Mouse (Mus musculus) heart, postnatal 14 days (tissue): ENCODE measurements around the gene Baz1b. TPM values are rescaled to one million over a fixed set of nuclear protein-coding genes. Genes with fewer than 3 reads are reported as not detected.

Experiments used
- DNase-seq, 2 experiments: peaks; one replicate each; pipeline ENCODE4 v3.0.0; 2021 to 2022
- intact Hi-C: fragments of 180-260 bp; cut with DNase I; formaldehyde crosslinking; loops from one replicate; pipeline ENCODE4 v1.15.1; 2025
- microRNA-seq, 2 experiments: library from miRNA; unstranded; fragments of <30 nt; microRNA quantifications; one replicate each; pipeline ENCODE4 v1.2.0; 2021 to 2022
- total RNA-seq, 2 experiments: library from RNA; stranded (reverse); gene quantifications; 2 replicates each; pipeline ENCODE4 v1.2.3; 2021

Gene Baz1b
- total RNA-seq, 2 experiments from 2014 or later = 43.1 to 44.9 TPM

DNA sequence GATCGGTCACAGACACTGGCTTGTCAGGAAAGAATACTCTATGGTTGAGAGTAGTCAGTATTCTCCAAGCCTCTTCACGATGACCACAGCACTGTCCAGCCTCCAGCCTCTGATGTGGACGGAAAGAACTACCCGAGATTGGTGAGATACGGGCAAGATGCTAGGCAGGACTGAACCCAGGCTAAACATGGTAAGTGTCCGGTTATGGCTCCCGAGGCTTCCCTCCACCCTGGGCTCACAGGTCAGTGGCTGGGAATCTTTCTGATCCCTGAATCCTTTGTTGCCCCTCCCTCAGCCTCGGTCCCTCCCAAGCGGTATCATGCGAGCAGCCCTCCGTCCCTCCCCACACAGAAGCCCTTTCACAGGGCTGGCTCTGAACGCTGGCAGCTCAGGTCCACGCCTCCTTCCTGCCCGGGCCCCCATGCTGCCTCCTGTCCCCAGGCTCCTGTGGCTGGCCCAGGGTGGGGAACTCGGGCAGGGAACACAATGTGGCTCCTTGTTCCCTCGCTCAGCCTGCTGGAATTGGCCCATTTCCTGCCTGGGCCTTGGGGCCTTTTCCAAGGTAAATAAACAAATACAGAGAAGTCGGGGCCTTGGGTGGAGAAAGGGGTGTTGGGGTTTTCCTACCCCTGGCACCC, 76.9 kb downstream of the Baz1b start:
- peak; percentile 55 to 57 for DNase-seq
- intact Hi-C loops = no loop called here

DNA sequence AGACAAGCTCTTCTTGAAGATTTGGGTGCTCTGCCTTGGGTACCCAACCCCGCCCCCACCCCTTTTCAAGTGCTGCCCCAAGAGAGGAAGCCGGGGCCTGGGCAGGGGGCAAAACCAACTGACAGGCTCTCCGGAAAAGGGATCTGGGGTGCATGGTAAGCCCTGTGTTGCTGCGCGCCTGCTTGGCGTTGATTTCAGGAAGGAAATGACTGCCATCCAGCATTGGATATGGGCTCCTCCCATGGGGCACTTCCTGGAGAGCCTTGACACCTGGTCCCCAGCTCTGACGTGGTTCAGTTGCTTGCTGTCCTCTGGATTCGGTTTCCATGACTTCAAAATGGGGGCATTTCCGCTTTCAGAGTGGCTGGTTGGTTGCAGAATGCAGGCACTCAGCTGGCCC, 77.5 kb downstream of the Baz1b start:
- intact Hi-C loops = no loop called here
- DNase-seq = peak in 1 of 2 experiments; percentile 13

DNA sequence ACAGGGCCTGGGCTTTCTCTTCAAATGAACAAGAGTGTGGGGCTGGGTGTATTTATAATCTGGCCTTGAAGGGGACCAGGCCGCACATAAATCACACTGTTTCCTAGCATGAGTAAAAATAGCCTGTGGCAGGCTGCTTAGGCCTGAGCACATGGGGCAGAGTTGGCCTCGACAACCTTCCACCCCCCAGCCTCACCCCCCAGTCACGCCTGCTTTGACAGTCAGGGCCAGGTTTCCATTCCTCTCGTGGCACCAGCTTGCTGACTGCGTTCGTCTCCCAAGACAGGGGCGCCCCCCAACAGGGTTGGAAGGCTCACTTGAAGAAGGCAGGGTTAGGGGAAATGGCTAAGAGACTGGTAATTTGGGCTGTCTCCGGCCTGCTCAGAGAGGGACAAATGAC, 82.4 kb downstream of the Baz1b start:
- intact Hi-C loops = no loop called here
- no peak for DNase-seq

DNA sequence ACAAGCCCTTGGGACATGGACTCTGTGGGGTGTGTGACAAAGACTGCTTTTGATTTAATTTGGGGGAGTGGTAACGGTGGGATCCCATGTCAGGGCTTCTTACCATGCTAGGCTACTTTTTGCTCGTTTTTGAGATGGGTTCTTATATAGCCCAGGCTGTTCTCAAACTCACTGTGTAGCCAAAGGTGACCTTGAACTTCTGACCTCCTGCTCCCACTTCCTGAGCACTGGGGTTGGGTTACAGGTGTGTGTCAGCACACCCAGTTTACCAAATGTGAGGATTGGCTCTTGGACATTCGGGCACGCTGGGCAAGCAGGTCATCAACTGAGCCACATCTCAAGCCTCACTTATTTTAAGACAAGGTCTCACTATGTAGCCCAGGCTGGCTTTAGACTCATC, 83.3 kb downstream of the Baz1b start:
- intact Hi-C loops = no loop called here
- no peak for DNase-seq

DNA sequence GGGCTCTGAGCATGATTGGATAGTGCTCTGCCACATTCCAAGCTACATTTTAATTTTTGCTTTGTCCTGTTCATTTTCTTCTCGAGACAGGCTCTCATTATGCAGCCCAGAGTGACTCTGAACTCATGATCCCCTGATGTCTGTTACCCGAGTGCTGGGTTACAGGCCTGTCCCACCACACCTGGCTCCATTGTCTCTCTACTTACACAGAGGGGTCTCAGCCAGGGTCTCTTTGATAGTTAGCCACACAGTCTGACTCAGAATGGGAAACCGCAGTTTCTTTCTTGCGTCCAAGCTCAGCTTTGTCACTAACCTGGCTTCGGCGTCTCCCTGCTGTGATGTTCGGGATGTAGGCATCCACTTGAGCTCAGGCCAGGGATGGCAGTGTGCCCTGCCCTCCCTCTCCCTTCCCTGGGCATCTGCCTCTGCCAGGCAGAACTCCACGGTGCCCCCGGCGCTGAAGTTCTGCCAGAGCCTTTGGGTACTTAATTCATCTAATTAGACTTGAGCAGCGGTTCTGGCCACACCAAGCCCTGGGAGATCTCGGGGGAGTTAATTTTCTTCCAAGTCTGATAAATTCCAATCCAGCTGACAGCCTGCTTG, 84.6 kb downstream of the Baz1b start:
- peak; percentile 51 to 58 for DNase-seq
- intact Hi-C loops = no loop called here

DNA sequence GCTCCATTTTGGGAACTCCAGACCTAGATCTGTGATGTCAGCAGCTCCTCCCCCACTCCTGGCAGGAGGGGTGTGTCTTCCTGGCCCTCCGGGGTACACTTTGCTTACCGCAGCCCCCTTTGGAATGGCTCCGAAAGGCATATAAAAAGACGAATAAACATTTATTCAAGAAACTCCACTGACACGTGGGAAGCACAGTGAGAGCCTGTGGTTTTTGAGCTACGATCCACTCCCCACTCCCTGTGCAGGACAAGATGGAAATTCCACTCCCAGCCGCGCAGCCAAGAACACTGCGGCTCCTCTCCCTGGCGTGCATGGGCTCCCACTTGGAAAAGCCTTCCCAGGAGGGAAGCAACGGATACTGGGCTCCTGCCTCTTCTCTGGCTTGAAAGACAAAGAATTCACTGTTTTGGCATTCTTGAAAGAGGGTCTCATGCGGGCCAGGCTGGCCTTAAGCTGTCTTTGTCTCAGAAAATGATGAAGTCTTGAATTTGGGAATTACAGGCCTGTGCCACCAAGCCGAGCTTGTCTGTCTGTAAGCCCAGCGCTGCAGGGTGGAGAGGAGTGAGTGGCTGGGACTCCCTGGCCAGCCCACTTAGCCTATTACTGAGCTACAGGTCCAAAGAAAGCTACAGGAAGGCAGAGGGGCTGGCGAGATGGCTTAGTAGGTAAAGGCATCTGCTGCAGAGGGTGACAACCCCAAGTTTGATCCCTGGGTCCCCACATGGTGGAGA, 87.8 kb downstream of the Baz1b start:
- intact Hi-C loops = no loop called here
- DNase-seq = peak in 1 of 2 experiments; percentile 14

DNA sequence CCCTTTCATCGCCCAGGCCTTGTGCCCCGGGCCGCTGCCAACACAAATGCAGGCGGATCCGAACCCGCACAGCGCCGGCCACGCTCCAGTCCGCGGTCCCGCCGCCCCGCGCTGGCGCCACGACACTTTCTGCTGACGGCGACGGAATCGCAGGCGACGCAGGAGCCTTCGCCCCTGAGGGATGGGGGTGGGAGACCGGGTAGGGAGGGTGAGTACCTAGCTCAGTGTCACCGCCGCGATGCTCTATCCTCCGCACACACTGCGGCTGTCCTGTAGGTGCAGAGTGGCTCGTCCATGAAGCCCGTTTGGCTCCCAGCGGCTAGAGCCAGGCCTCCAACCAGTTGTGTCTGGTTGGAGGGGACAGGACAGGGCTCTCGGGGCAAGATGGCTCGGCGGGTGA, 89.5 kb downstream of the Baz1b start:
- no peak for DNase-seq

DNA sequence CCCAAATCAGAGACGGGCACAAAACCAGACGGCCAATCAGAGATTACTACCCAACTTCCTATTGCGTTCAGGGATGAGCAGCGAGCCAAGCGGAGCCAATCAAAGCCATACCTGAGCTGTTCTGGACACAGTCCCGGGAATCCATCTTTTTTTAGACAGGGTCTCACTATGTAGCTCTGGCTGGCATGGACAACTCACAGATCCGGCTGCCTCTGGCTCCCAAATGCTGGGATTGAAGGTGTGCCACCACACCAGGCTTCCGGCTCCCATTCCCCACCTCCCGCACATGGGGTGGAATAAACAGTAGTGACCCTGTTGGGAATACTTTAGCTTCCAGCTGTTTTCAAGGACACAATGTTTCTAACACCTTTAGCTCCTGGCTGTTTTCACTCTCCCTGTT, 93.2 kb downstream of the Baz1b start:
- intact Hi-C loops = loop anchor here (5.0 kb wide), 1 partner anchor 263 kb away; no protein-coding TSS in a partner anchor
- peak in 1 of 2 experiments; percentile 33 for DNase-seq

More for the DNA sequence above, 89.5 kb downstream of the Baz1b start:
- intact Hi-C loops = no loop called here

DNA sequence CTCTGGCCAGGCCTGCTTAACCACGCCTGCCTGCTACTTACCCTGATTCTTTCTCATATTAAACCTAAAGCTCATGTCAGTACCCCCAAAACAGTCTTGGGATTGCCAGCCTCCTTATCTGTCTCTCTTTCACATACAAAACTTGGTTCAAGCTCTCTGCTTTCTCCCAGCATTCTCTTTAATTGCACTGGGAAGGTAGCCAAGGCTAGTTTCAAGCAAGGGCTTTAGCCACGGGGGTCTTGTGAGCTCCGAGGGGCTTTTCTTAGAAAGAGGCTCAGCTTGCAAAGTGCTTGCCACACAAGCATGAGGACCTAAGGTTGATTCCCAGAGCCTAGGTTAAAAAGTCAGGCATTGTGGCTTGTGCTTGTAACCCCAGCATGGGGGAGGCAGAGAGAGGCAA, 98.1 kb downstream of the Baz1b start:
- intact Hi-C loops = loop anchor here (5.0 kb wide), 1 partner anchor 168 kb away; no protein-coding TSS in a partner anchor
- DNase-seq = no peak

DNA sequence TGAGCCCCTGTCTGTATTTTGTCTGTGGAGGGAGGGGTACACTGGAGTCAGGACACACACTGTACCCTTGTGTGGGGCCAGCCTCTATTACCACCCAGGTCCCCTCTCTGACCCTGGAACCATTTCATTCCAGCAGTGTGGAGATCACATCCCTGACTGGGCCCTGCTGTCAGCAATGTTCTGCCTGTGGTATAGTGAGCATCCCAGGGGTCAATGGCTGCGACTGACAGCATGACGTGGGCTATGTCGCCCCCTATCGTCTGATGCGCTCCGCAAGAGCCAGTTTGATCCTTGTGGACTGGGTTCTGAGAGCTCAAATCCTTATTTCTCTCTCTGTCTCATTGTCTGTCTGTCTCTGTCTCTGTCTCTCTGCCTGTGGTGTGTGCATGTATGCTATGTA, 99.1 kb downstream of the Baz1b start:
- peak; percentile 83 to 91 for DNase-seq
- intact Hi-C loops = loop anchor here (1.0 to 5.0 kb wide), 2 partner anchors 50 to 169 kb away; no protein-coding TSS in a partner anchor

DNA sequence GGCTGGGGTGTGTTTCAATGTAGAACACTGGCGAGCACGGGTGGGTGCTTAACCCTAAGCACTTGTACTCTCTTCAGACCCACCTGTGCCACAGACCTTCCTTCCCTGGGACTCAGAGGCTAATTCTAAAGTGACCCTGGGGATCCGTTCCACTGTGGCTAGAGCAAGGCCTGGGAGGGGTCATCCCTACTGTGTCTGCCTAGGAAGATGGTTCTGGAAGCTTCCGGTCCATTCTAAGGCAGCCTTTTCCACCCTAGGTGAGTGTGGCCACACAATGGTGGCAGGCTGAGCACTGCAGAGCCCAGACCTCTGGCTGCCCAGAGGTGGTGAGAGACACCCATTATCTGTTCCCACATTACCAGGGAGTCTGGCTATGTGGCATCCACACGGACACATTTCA, 99.9 kb downstream of the Baz1b start:
- no peak for DNase-seq
- intact Hi-C loops = loop anchor here (1.0 to 5.0 kb wide), 2 partner anchors 51 to 170 kb away; no protein-coding TSS in a partner anchor

DNA sequence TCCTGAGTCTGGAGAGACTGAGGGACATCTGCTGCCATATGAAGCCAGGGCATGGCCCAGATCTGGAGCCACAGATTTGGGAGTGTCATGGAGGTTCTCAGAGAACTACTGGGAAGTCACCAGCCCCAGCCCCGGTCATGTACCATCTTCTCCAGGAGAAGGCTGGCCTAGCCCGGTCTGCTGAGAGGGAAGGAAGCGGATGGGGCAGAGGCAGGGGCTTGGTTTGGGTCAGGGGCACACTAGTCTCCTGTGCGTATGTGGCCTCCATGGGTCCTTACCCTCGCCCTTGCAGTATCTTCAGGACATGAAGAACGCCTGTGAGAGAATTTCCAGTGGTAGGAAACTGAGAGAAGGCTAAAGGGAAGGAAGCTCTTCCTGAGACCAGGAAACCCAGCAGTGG, 103.6 kb downstream of the Baz1b start:
- no peak for DNase-seq
- intact Hi-C loops = no loop called here

DNA sequence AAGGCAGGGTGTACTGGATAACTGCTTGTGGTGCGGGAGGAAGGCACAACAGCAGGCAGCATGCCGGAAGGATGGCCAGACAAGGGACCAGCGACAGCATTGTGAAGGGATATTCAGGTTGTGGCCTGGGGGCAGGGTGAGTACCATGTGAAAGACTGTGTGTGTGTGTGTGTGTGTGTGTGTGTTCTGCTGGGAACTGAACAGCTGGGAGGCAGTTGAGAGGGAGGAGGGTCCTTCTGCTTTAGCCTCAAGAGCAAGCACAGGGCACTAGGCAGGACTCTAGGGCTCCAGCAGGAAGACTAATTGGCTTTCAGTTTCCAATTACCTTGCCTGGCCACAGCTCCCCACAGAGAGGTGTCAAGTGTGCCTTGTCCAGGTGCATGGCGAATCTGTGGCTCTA, 104.1 kb downstream of the Baz1b start:
- intact Hi-C loops = no loop called here
- no peak for DNase-seq

DNA sequence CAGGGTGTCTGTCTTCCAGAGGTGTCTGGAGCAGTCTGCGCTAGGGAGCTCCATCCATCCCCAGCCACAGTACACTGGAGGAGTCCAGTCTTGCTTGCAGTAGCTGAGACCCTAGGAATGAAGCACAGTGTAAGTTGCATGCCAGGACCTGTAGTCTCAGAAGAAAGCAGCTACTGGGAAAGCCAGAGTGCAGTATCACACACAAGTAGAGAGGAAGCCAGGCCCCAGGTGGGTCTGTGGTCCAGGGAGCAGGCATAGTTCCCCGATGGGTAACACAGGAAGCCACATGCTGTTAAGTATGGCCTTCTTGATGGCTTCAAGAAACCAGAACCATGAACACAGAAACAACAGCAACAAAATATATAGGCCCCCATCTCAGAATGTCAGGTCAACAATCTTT, 104.9 kb downstream of the Baz1b start:
- intact Hi-C loops = no loop called here
- DNase-seq = no peak

Small RNA genes lying within 50 kb of the gene (microRNA-seq; reads per million reads assigned to microRNA genes)
- gene Gm25315 = 0 reads per million in 2 experiments

Other genes with a start within 250 kb of the Baz1b start
- gene Cldn4, start 240.3 kb upstream of the Baz1b start, total RNA-seq = under 1 TPM; 0.14 to 0.59 TPM
- gene Cldn3, start 201.1 kb upstream of the Baz1b start, total RNA-seq = 1 to 10 TPM in 1 of 2 experiments, under 1 TPM in 1; 0.22 to 1.4 TPM
- 10 to 100 TPM; 61.4 to 65.0 TPM for gene Abhd11, start 178.1 kb upstream of the Baz1b start, total RNA-seq
- 1 to 10 TPM; 2.6 to 4.3 TPM for gene Stx1a, start 163.8 kb upstream of the Baz1b start, total RNA-seq
- 10 to 100 TPM; 25.9 to 26.2 TPM for gene Dnajc30, start 123.1 kb upstream of the Baz1b start, total RNA-seq
- 10 to 100 TPM; 24.9 to 26.8 TPM for gene Bud23, start 122.3 kb upstream of the Baz1b start, total RNA-seq
- gene Vps37d, start 109.0 kb upstream of the Baz1b start, total RNA-seq = 1 to 10 TPM in 1 of 2 experiments, under 1 TPM in 1; 0.98 to 1.2 TPM
- 10 to 100 TPM; 16.5 to 28.8 TPM for gene Mlxipl, start 97.4 kb upstream of the Baz1b start, total RNA-seq
- gene Tbl2, start 37.6 kb upstream of the Baz1b start, total RNA-seq = 10 to 100 TPM; 12.3 to 13.5 TPM
- gene Bcl7b, start 19.0 kb upstream of the Baz1b start, total RNA-seq = 10 to 100 TPM; 30.0 to 33.1 TPM
- gene Fzd9, start 64.0 kb downstream of the Baz1b start, total RNA-seq = under 1 TPM; 0.29 to 0.55 TPM
- under 1 TPM; 0.29 to 0.61 TPM for gene Fkbp6, start 162.8 kb downstream of the Baz1b start, total RNA-seq
- gene Trim50, start 166.0 kb downstream of the Baz1b start, total RNA-seq = not detected
- gene Nsun5, start 182.7 kb downstream of the Baz1b start, total RNA-seq = 10 to 100 TPM; 14.5 to 17.0 TPM
- 10 to 100 TPM; 15.8 to 18.2 TPM for gene Pom121, start 207.3 kb downstream of the Baz1b start, total RNA-seq